Mouse (Mus musculus): ENCODE measurements at regions not wholly inside any gene's neighbourhood (a gene's known extent, or its start where the extent isn't known, plus 50 kb on each side); places are given as distances from the start of the nearest gene placed in this dataset.

- TF ChIP-seq MAFK (IDR thresholded peaks at IDR 0.05; ENCODE audit: insufficient read depth, low read depth, low read length) (no peak), HCFC1 (IDR thresholded peaks at IDR 0.05; ENCODE audit: borderline replicate concordance, insufficient read depth, low read length) (no peak), CHD2 (IDR thresholded peaks at IDR 0.05; ENCODE audit: low read depth, low read length) (no peak), ZNF384 (IDR thresholded peaks at IDR 0.05; ENCODE audit: low read depth, low read length) (no peak), ZC3H11A (IDR thresholded peaks at IDR 0.05; ENCODE audit: borderline replicate concordance, low read depth, low read length) (no peak)
Observed at GRCm38 (mm10) chr2:78048030-78048705, 102.0 kb upstream of the Cwc22 start.
